Mouse (Mus musculus): ENCODE measurements at regions not wholly inside any gene's neighbourhood (a gene's known extent, or its start where the extent isn't known, plus 50 kb on each side); places are given as distances from the start of the nearest gene placed in this dataset.

DNA sequence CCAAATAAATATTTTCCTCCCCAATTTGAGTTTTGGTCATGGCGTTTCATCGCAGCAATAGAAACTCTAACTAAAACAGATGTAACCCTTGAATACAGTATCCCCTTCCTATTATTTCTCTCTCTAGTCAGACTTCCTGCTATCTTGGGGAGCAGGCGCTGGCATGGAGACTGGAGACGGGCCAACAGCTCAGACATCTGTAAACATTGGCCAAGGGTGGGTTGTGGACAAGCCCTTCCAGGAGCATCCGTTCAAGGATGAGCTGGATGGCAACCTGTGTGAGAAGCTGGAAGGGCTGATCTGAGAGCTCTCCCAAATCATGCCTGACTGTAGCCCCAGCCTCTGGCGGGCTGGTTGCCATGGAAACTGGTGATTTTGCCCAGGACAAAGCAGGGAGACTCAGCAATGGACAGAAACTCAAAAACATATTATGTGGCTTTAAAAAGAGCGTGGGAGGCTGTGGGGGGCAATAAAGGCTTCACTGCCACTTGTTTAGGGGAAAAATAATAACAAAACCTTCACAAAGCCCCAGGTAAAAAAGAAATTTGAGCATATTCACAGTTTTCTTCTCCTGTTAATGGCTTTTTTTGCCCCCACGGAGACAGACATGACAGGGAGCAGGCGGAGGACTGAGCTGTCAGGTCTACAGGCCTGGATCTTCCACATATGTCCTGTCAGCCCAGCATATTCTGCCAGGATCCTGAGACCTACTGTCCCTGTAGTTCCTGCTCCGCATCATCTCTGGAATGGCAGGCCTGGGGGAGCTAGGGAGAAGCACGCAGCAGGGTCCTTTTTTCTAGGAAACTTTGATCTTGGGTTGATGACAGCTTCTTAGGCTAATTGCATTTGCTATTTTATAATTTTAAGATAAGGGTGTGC is 113.0 kb downstream of the Chst1 start:
- Histone ChIP-seq H3K4me3 (no peak overlapping the region), H3K27ac (no peak overlapping the region), H3K36me3 (no peaks in the 10 kb centered on the region), H3K9ac (no peak overlapping the region), H3K9me3 (no peaks in the 10 kb centered on the region), H3K4me1 (peaks cover 6% of the 10 kb centered on the region; the same call in 1 of the 2 replicates), H3K27me3 (no peaks in the 10 kb centered on the region), H3K4me2 (no peak overlapping the region)
- ATAC-seq (ENCODE audit: insufficient number of reproducible peaks, low FRiP score, low TSS enrichment, low read depth) = no peak
- 72% methylated on average over 11 of the region's 11 CpGs for whole genome bisulfite sequencing

DNA sequence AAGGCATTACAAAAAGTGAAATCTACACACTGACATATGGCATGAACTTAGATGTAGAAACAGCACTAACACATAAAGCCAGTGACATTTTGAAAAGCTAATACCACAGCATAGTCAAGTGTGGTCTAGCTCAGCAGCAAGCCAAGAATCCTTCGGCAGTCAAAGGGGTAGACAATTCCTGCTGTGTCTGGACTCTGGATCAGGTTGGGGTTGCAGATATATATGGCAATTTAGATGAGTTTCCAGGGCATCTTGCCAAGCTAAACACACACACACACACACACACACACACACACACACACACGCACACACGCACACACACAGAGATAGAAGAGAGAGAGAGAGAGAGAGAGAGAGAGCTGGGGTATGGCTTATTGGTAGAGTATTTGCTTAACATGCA is 118.2 kb downstream of the Chst1 start:
- H3K36me3 ChIP-seq = no peaks in the 10 kb centered on the region
- no peak overlapping the region for H3K9ac ChIP-seq
- H3K4me1 ChIP-seq = no peaks in the 10 kb centered on the region
- no peak overlapping the region for H3K4me2 ChIP-seq
- WGBS = 76% methylated on average over 3 of the region's 3 CpGs
- no peak overlapping the region for H3K4me3 ChIP-seq
- H3K27me3 ChIP-seq = no peaks in the 10 kb centered on the region
- no peak overlapping the region for H3K27ac ChIP-seq
- no peaks in the 10 kb centered on the region for H3K9me3 ChIP-seq
- ATAC-seq (ENCODE audit: insufficient number of reproducible peaks, low FRiP score, low TSS enrichment, low read depth) = no peak

DNA sequence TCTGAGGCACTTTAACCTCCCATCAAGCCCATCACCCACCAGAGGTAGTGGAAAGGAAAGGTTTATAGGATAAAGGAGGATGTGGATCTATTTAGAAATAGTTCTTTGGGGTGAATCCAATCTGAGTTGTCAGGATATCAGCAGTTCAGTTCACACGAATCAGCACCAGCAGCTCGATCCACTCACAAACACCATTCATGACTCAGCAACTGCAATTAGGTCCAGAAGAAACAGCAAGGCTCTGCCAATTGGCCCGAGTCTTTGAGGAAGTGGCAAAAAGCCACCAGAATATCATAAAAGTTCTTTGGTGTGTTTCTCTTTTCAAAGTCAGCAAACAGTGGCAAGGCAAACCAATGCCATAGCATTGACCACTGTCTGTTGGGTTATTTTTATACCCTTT is 122.4 kb downstream of the Chst1 start:
- Histone ChIP-seq H3K4me3 (no peak overlapping the region), H3K27ac (no peak overlapping the region), H3K36me3 (no peaks in the 10 kb centered on the region), H3K4me2 (no peak overlapping the region), H3K27me3 (no peaks in the 10 kb centered on the region), H3K9me3 (no peaks in the 10 kb centered on the region), H3K4me1 (no peaks in the 10 kb centered on the region), H3K9ac (no peak overlapping the region)
- ATAC-seq (ENCODE audit: insufficient number of reproducible peaks, low FRiP score, low TSS enrichment, low read depth) = no peak
- 75% methylated on average over 3 of the region's 3 CpGs for WGBS

DNA sequence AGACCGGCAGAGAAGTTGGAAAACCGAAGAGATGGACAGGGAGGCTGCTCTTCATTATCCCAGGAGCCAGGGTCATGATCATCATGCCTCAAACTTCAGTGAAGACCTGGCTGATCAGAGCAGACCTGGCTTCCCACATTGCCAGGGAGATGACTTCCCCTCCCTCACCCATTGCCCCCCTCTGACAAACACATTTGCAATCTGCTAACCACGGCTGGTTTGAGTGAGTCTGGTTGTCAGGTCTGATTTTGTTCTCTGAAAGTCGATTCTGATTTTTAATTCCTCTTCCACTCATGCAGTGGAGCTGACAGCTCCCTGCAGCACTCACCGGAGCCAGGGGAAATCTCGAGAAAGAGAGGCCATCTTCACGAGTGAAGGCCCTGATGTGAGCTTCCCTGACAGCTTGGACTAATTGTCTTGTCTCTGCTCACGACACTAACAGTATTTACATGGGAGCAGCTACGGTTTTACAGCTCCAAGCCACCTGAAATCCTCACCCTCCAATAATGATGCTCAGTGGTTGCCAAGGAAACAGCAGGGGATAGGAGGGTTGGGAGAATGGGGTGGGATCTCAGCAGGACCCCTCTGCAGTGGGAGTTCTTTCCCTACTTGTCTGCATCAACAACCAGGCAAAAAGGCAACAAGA is 124.2 kb downstream of the Chst1 start:
- H3K36me3 ChIP-seq = no peaks in the 10 kb centered on the region
- no peak for ATAC-seq (ENCODE audit: insufficient number of reproducible peaks, low FRiP score, low TSS enrichment, low read depth)
- H3K27me3 ChIP-seq = no peaks in the 10 kb centered on the region
- H3K4me2 ChIP-seq = no peak overlapping the region
- H3K27ac ChIP-seq = no peak overlapping the region
- H3K4me1 ChIP-seq = no peaks in the 10 kb centered on the region
- H3K9ac ChIP-seq = no peak overlapping the region
- 42% methylated on average over 9 of the region's 9 CpGs for WGBS
- H3K4me3 ChIP-seq = no peak overlapping the region
- no peaks in the 10 kb centered on the region for H3K9me3 ChIP-seq

DNA sequence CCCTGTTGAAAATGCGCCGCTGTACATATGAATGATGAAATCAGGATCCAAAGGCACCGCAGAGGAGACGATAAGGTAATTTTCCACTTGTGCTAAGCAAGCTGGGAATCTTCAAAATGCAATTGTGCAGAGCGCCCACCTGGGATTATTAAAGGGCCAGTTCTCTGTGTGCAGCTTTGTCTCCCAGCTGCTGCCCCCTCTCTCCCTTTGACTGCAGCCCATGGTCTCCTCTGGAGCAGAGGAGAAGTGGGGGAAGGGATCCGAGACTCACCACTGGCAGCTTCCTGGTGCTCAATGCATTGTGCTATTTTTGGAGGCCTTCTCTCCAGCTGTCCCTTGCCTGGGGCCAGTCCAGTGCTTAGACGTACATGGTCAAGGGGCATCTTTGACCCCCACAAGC is 127.1 kb downstream of the Chst1 start:
- H3K36me3 ChIP-seq = no peaks in the 10 kb centered on the region
- no peak overlapping the region for H3K27ac ChIP-seq
- H3K4me3 ChIP-seq = no peak overlapping the region
- H3K4me2 ChIP-seq = no peak overlapping the region
- no peaks in the 10 kb centered on the region for H3K9me3 ChIP-seq
- H3K4me1 ChIP-seq = no peaks in the 10 kb centered on the region
- WGBS = 67% methylated on average over 7 of the region's 7 CpGs
- H3K27me3 ChIP-seq = no peaks in the 10 kb centered on the region
- no peak overlapping the region for H3K9ac ChIP-seq
- no peak for ATAC-seq (ENCODE audit: insufficient number of reproducible peaks, low FRiP score, low TSS enrichment, low read depth)

DNA sequence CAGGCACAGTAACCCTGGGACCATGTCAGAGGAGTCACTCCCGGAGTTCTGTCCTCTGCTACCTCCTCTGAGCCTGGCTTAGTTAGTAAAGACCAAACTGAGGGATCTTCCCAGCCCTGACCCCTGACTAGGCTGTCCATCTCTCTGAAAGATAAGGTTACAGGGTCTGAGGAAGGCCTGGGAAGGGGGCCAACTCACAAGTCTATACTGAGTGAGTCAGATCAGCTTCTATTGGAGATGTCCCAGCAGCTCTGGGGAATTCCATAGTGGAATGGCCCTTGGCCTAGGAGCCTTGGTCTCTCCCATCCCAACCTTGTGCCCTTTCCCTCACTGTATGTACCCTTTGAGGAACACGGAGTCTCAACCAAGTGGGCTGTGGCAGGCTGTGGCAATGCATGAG is 127.7 kb downstream of the Chst1 start:
- 0 out of 2 replicates have a peak, but pooled peaks have one; percentile 6 for ATAC-seq (ENCODE audit: insufficient number of reproducible peaks, low FRiP score, low TSS enrichment, low read depth)
- H3K9ac ChIP-seq = no peak overlapping the region
- no peaks in the 10 kb centered on the region for H3K4me1 ChIP-seq
- H3K4me2 ChIP-seq = no peak overlapping the region
- no peak overlapping the region for H3K27ac ChIP-seq
- H3K36me3 ChIP-seq = no peaks in the 10 kb centered on the region
- H3K4me3 ChIP-seq = no peak overlapping the region
- H3K27me3 ChIP-seq = no peaks in the 10 kb centered on the region
- 83% methylated on average over 2 of the region's 2 CpGs for whole genome bisulfite sequencing
- no peaks in the 10 kb centered on the region for H3K9me3 ChIP-seq

DNA sequence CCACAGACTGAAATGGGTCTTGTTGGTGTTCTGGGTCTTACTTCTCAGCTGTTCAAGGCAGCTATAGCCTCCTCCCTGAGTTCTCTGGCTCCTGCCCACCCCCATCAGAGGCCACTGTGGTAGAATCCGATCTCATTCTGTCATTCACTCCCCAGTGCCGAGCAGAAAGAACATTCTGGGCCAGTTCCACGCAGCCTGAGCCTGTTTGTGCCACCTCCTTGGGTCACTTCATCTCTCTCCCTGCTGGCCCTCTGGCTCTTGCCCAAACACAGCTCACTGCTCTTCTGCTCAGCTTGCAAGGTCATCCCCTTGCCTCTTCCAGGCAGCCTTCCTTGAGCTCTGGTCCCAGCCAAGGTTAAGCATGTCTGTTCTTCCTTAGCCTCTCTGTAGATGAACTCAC is 128.9 kb downstream of the Chst1 start:
- H3K4me1 ChIP-seq = no peaks in the 10 kb centered on the region
- no peak overlapping the region for H3K9ac ChIP-seq
- H3K36me3 ChIP-seq = no peaks in the 10 kb centered on the region
- H3K4me3 ChIP-seq = no peak overlapping the region
- H3K27ac ChIP-seq = no peak overlapping the region
- H3K27me3 ChIP-seq = no peaks in the 10 kb centered on the region
- H3K9me3 ChIP-seq = no peaks in the 10 kb centered on the region
- ATAC-seq (ENCODE audit: insufficient number of reproducible peaks, low FRiP score, low TSS enrichment, low read depth) = no peak
- no peak overlapping the region for H3K4me2 ChIP-seq
- WGBS = 83% methylated on average over 3 of the region's 3 CpGs

DNA sequence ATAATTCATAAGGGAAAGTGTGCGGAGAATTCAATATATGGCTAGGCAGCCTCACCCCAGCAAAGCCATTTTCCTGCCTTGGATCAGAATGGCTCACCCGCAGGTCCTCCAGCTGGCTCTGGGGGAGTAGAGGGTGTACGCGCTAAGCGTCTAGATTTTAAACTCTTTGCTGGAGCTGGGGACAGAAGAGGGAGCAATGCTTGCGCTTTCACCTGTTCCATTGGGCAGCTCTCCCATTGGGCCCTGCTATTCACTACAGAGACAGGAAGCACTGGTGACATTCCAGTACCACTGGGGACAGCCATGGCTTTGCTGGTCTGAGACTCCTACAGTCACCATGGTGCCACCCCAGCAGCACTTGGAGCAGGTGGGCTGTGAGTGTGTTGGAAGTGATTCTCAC is 130.9 kb downstream of the Chst1 start:
- ATAC-seq (ENCODE audit: insufficient number of reproducible peaks, low FRiP score, low TSS enrichment, low read depth) = no peak

DNA sequence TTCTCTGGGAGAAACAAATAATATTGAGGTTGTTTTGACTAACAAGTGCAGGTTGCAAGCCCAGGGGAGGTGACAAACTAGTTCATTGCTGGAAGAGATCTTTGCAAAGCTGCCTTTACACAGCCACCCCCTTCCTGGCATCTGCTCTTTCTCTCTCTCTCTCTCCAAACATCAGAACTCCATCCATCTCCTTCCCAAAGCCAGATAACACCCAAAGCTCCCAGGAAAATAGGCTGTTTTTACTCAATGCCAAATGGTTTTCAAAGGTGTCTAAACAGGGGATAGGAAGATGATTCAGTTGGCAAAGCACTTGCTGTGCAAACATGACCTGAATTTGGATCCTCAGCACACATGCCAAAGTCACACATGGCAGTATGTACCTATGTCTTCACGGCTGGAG is 133.9 kb downstream of the Chst1 start:
- H3K9ac ChIP-seq = no peak overlapping the region
- no peaks in the 10 kb centered on the region for H3K4me1 ChIP-seq
- H3K27ac ChIP-seq = no peak overlapping the region
- no peak overlapping the region for H3K4me2 ChIP-seq
- 94% methylated on average over 1 of the region's 1 CpGs for WGBS
- H3K9me3 ChIP-seq = no peaks in the 10 kb centered on the region
- no peaks in the 10 kb centered on the region for H3K36me3 ChIP-seq
- H3K4me3 ChIP-seq = no peak overlapping the region
- no peak for ATAC-seq (ENCODE audit: insufficient number of reproducible peaks, low FRiP score, low TSS enrichment, low read depth)
- H3K27me3 ChIP-seq = no peaks in the 10 kb centered on the region

More for the DNA sequence above, 130.9 kb downstream of the Chst1 start:
- 92% methylated on average over 6 of the region's 6 CpGs for WGBS
- H3K9ac ChIP-seq = no peak overlapping the region
- H3K36me3 ChIP-seq = no peaks in the 10 kb centered on the region
- H3K9me3 ChIP-seq = no peaks in the 10 kb centered on the region
- H3K4me2 ChIP-seq = no peak overlapping the region
- no peaks in the 10 kb centered on the region for H3K27me3 ChIP-seq
- no peak overlapping the region for H3K27ac ChIP-seq
- no peaks in the 10 kb centered on the region for H3K4me1 ChIP-seq
- no peak overlapping the region for H3K4me3 ChIP-seq

DNA sequence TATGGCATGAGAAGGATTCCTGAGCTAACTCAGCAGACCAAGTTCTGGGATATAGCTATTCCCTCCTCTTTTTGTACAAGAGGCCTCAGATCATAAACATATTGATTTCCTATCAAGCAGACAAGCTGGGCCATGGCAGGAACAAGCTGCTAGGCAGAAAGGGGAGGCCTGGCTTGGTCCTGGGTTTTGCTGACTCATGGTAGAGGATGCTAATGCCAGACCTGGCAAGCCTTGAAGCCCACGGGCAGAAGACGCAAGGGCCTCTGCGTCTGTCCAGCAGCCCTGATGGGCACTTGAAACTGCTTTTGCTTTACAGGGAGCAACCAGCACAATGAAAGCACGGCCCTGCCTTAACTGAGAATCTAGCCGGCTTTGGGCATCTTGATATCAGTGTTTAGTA is 136.3 kb downstream of the Chst1 start:
- Histone ChIP-seq H3K4me1 (no peaks in the 10 kb centered on the region), H3K9ac (no peak overlapping the region), H3K4me3 (no peak overlapping the region), H3K36me3 (no peaks in the 10 kb centered on the region), H3K27me3 (no peaks in the 10 kb centered on the region), H3K9me3 (no peaks in the 10 kb centered on the region), H3K27ac (no peak overlapping the region), H3K4me2 (no peak overlapping the region)
- 76% methylated on average over 5 of the region's 5 CpGs for WGBS
- no peak for ATAC-seq (ENCODE audit: insufficient number of reproducible peaks, low FRiP score, low TSS enrichment, low read depth)

DNA sequence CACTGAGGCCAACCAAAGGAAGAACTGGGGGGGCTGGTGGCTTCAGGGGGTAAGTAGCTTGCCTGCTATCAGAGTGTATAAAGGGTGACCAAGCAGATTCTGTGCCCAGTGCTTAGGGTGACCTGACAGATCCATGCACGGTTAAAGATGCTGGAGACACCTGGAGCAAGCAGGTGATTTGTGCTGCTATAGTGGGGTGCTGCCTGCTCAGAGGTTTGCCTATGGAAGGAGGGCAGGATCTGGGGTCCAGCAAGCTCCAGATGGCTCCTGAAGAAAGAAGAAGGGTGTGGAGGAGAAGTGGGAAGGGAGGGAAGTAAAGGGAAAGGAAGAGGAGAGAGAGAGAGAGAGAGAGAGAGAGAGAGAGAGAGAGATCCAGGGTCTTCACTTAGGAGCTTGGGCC is 137.8 kb downstream of the Chst1 start:
- Histone ChIP-seq H3K9ac (no peak overlapping the region), H3K4me2 (no peak overlapping the region), H3K9me3 (no peaks in the 10 kb centered on the region), H3K36me3 (no peaks in the 10 kb centered on the region), H3K27ac (no peak overlapping the region), H3K27me3 (no peaks in the 10 kb centered on the region), H3K4me3 (no peak overlapping the region), H3K4me1 (peaks cover 4% of the 10 kb centered on the region)
- no peak for ATAC-seq (ENCODE audit: insufficient number of reproducible peaks, low FRiP score, low TSS enrichment, low read depth)
- WGBS = 75% methylated on average over 1 of the region's 1 CpGs

DNA sequence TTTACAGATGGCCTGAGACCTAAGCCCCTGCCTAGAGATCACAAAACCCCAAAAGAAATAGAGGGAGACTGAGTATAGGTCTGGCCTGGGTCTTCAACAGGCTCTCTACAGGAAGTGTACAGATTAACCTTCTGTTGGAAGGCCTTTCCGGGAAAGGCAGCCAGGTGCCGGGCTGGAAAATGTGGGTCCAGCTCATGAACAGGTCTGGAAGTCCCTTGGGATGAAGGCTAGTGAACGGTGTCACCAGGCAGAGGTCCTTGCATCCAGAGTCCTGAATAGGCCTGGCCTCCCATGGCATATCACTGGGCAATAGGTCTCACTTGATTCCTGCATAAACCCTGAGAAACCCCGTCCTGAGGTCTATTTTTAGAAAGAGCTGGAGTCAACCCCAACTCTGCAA is 140.1 kb downstream of the Chst1 start:
- Histone ChIP-seq H3K9me3 (no peaks in the 10 kb centered on the region), H3K27me3 (no peaks in the 10 kb centered on the region), H3K36me3 (no peaks in the 10 kb centered on the region), H3K9ac (no peak overlapping the region), H3K27ac (no peak overlapping the region), H3K4me2 (no peak overlapping the region), H3K4me3 (no peak overlapping the region), H3K4me1 (peaks cover 11% of the 10 kb centered on the region)
- ATAC-seq (ENCODE audit: insufficient number of reproducible peaks, low FRiP score, low TSS enrichment, low read depth) = no peak
- 66% methylated on average over 4 of the region's 4 CpGs for WGBS

Measured in limb, embryonic 15.5 days (tissue).